In genomic region chr1:27062311-27062710, GRCm38 (mm10) we compare ENCODE assay signal across 13 mouse cellular contexts.
A peak's percentile ranks its signal among the peaks of the same experiment; 100 is the strongest.
DNase-seq lines count a peak whose midpoint lies in the region; ATAC-seq and TF ChIP-seq lines count a peak whose summit lies in the region.
"Had no signal": no experiment of that assay in that cellular context is flagged by ENCODE, and none has a peak within 500 bp of the region (broad histone marks: within the 10 kb centered on the region; RNA-seq: fewer than 3 reads in every experiment).

No protein-coding gene starts in this region.

- peak; percentile 47; the same call in 1 of the 2 replicates for ATAC-seq in lung, embryonic 14.5 days (ENCODE audit: insufficient read depth)
- no peak for ATAC-seq in liver, postnatal 0 days
- ATAC-seq: forebrain, embryonic 13.5 days had no signal

- no peaks in the 10 kb centered on the region for H3K4me1 ChIP-seq in heart, embryonic 10.5 days
- no peaks in the 10 kb centered on the region for H3K4me1 ChIP-seq in lung, embryonic 14.5 days (ENCODE audit: insufficient read depth)
- H3K4me1 ChIP-seq in liver, postnatal 0 days (ENCODE audit: insufficient read depth), result no peaks in the 10 kb centered on the region
- H3K4me1 ChIP-seq: forebrain, embryonic 13.5 days; heart, embryonic 12.5 days; hindbrain, embryonic 12.5 days had no signal

- no peak overlapping the region for H3K9ac ChIP-seq in lung, embryonic 14.5 days
- no peak overlapping the region for H3K9ac ChIP-seq in liver, postnatal 0 days (replicated peaks)
- H3K9ac ChIP-seq: forebrain, embryonic 13.5 days; heart, embryonic 12.5 days; hindbrain, embryonic 12.5 days had no signal

- no peaks in the 10 kb centered on the region for H3K9me3 ChIP-seq in heart, embryonic 10.5 days
- H3K9me3 ChIP-seq in lung, embryonic 14.5 days (ENCODE audit: low read depth, low read length), result no peaks in the 10 kb centered on the region
- H3K9me3 ChIP-seq in liver, postnatal 0 days (ENCODE audit: low read length), result 0 out of 2 replicates have a peak, but pooled peaks cover 3% of the 10 kb centered on the region
- H3K9me3 ChIP-seq: forebrain, embryonic 13.5 days; heart, embryonic 12.5 days; hindbrain, embryonic 12.5 days had no signal

- no peak for TF ChIP-seq CTCF in lung, embryonic 14.5 days (IDR thresholded peaks at IDR 0.05; ENCODE audit: low read depth)
- TF ChIP-seq CTCF in liver, postnatal 0 days (IDR thresholded peaks at IDR 0.05; ENCODE audit: low read depth), result no peak

- no peaks in the 10 kb centered on the region for H3K36me3 ChIP-seq in heart, embryonic 10.5 days
- no peaks in the 10 kb centered on the region for H3K36me3 ChIP-seq in lung, embryonic 14.5 days (ENCODE audit: insufficient read depth)
- no peaks in the 10 kb centered on the region for H3K36me3 ChIP-seq in liver, postnatal 0 days (replicated peaks; ENCODE audit: insufficient read depth, low read length)
- H3K36me3 ChIP-seq: heart, embryonic 12.5 days; hindbrain, embryonic 12.5 days had no signal

- 77% methylated on average over 3 of the region's 3 CpGs for WGBS in heart, embryonic 10.5 days
- 37% methylated on average over 3 of the region's 3 CpGs for WGBS in lung, embryonic 14.5 days
- WGBS in liver, postnatal 0 days (ENCODE audit: insufficient replicate concordance), result 37% methylated on average over 3 of the region's 3 CpGs

- peak; percentile 1 for DNase-seq in cerebellum, adult 9-10 months
- no peak for DNase-seq in cerebellum, adult 11 months
- DNase-seq in heart, adult 11 months, result peak; percentile 50
- DNase-seq in heart, embryonic 10.5 days (ENCODE audit: low spot score), result no peak
- peak; percentile 69 for DNase-seq in lung, embryonic 14.5 days
- DNase-seq in lung, postnatal 25 days (ENCODE audit: low spot score), result no peak
- DNase-seq in layer of hippocampus, postnatal 36 days, result peak; percentile 5 to 16
- no peak for DNase-seq in liver, postnatal 0 days
- DNase-seq: kidney, adult 11 months; lung, adult 18-20 months had no signal

- no peaks in the 10 kb centered on the region for H3K27me3 ChIP-seq in heart, embryonic 10.5 days (ENCODE audit: insufficient read depth, poor library complexity, severe bottlenecking)
- no peaks in the 10 kb centered on the region for H3K27me3 ChIP-seq in lung, embryonic 14.5 days (ENCODE audit: insufficient read depth, low read length)
- no peaks in the 10 kb centered on the region for H3K27me3 ChIP-seq in liver, postnatal 0 days (ENCODE audit: insufficient read depth, low read length)
- H3K27me3 ChIP-seq: forebrain, embryonic 13.5 days; heart, embryonic 12.5 days; hindbrain, embryonic 12.5 days had no signal

- no peak overlapping the region for H3K4me3 ChIP-seq in heart, embryonic 10.5 days
- no peak overlapping the region for H3K4me3 ChIP-seq in lung, embryonic 14.5 days (ENCODE audit: low read depth, low read length)
- H3K4me3 ChIP-seq in liver, postnatal 0 days (ENCODE audit: low read depth, low read length), result no peak overlapping the region
- H3K4me3 ChIP-seq: forebrain, embryonic 13.5 days; heart, embryonic 12.5 days; hindbrain, embryonic 12.5 days had no signal

- H3K27ac ChIP-seq in heart, embryonic 10.5 days, result no peak overlapping the region
- no peak overlapping the region for H3K27ac ChIP-seq in lung, embryonic 14.5 days (ENCODE audit: low read depth)
- H3K27ac ChIP-seq in liver, postnatal 0 days (ENCODE audit: low read depth), result no peak overlapping the region
- H3K27ac ChIP-seq: forebrain, embryonic 13.5 days; hindbrain, embryonic 12.5 days had no signal

- no peak for TF ChIP-seq EP300 in liver, postnatal 0 days (IDR thresholded peaks at IDR 0.05; ENCODE audit: low read depth)

- no peak overlapping the region for H3K4me2 ChIP-seq in lung, embryonic 14.5 days
- H3K4me2 ChIP-seq in liver, postnatal 0 days (ENCODE audit: low read depth, low read length), result no peak overlapping the region
- H3K4me2 ChIP-seq: forebrain, embryonic 13.5 days; heart, embryonic 12.5 days; hindbrain, embryonic 12.5 days had no signal

Comparison
In these comparisons a context has a peak if more than half of its experiments do, and no peak if none do; other contexts are left out.
1. DNase-seq: peak in cerebellum, adult 9-10 months (single experiment), heart, adult 11 months (single experiment), lung, embryonic 14.5 days (single experiment) and layer of hippocampus, postnatal 36 days (2 of 2); none in cerebellum, adult 11 months (single experiment), heart, embryonic 10.5 days (single experiment), lung, postnatal 25 days (single experiment) and liver, postnatal 0 days (single experiment).